Mouse (Mus musculus) urinary bladder, postnatal 25 days (tissue): ENCODE results near the gene Elavl3.

Experiments
- DNase-seq: peaks from one replicate; pipeline ENCODE4 v3.0.0; 2022; ENCODE audit warnings: low spot score

The Elavl3 gene

GRCm38 (mm10) chr9:22004546-22004945 is 47.3 kb downstream of the Elavl3 start:
- DNase-seq, result no peak

- DNase-seq, result no peak
Observed at GRCm38 (mm10) chr9:22003163-22003554, 48.7 kb downstream of the Elavl3 start.

DNA sequence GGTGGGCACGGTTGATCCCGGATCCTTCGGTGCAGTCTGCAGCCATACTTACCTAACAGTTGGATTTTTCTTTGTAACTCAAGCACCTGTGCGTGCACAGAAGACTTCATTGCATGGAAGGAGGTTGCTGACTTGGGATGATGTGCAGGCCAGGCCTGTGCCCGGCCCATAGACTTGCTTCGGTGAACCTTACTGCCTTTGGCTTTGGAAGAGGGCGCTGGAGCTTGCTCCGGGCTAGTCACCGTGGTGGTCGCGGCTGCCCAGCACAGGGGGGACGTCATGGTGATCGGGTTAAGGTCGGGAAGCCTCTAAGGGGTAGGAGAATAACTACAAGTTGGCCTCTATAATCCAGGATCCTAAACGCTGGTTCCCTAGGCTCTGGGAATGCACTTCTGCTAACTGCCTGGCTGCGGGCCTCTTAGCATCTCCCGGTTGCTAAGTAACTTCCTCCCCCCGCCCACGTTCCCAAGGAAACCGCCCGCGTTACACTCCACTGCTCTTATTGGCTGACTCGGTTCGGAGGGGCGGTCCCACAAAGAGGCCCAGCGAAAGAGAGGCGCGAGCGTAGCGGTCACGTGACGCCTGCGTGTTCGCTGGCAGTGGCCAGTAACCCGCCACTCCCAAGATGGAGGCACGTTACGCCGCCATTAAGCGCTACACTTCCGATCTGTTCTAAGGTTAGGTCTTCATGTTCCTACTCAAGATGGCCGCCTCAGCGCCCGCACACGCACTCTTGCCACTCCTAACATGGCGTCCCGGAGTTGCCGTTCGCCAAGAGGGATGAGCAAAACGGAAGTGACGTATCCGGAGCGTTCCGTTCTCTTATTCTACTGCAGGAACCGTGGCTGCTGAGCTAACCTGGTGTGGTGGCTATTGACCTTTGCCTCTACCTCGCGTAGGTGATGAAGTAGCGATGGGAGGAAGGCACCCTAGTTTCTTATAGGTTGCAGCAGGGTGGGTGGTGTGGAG is 49.3 kb downstream of the Elavl3 start, which contains the start of the genes Ccdc151 and Prkcsh:
Gene Ccdc151, minus strand, starts transcription at position 441 of the 969 bp plus-strand sequence.
Gene Prkcsh, plus strand, starts transcription at position 613 of the 969 bp plus-strand sequence.
- peak; percentile 97 for DNase-seq

GRCm38 (mm10) chr9:22001633-22002032 is 50.2 kb downstream of the Elavl3 start:
- DNase-seq, result no peak

- no peak for DNase-seq
Observed at GRCm38 (mm10) chr9:22000296-22000695, 51.5 kb downstream of the Elavl3 start.

- no peak for DNase-seq
Observed at GRCm38 (mm10) chr9:21996178-21996867, 55.5 kb downstream of the Elavl3 start.

- no peak for DNase-seq
Observed at GRCm38 (mm10) chr9:21992227-21992626, 59.6 kb downstream of the Elavl3 start.

GRCm38 (mm10) chr9:21989230-21990110 is 62.4 kb downstream of the Elavl3 start, which contains the start of gene Rgl3:
Gene Rgl3 (minus strand): TSS chr9:21989446.
- DNase-seq, result peak; percentile 61

GRCm38 (mm10) chr9:21988421-21989101 is 63.3 kb downstream of the Elavl3 start:
- peak; percentile 14 for DNase-seq

DNA sequence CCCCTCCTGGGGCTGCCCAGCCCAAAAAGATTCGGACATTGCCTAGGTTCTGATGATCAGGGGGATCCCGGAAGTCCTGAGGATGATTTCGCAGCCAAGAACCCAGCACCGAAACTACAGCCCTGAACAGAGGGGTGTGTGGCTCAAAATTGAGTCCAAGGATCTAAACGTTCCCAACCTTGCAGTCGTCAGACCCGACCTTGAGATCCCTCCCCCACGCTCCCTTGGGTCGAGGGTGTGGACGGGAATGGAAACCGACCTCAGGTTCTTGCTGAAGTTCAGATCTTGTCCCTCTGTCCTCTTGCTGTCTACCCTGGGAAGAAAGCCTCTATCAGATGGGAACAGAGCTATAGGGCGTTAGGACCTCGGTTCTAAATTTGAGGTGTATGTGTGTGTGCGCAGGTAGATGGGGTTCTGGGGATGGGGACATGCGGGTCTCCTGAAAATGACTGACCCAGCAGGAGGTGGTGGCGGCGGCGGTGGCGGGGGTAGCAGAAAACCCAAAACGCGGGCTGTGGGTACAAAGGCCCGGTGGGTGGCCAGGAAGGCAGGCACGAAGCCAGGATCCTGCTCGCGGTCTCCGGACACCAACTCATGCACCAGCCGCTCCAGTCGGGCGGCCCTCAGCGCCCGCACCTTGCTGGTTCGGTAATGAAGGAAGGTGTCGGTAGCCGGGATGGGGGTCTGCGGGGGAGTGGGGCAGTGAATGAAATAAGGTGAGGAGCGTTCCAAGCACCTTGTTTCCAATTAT is 64.1 kb downstream of the Elavl3 start:
- no peak for DNase-seq

DNA sequence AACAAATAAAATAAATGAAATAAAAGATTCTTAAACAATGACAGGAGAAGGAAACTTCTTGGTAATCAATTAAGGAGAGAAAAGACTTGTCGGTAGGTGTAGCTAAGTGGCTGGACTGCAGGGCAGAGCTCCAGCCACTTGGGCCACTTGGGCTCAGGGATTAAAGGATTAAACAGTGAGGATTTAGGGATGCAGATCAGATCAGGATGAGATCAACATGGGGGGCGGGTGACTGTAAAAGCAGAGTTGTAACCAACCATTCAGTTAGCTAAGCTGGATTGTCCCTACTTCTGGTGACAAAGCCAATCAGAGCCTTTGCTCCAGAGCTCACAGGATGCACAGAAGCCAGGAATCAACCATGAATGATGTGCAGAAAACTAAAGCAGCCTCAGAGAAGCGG is 67.9 kb downstream of the Elavl3 start:
- DNase-seq, result no peak

GRCm38 (mm10) chr9:21978398-21979128 is 73.3 kb downstream of the Elavl3 start:
- no peak for DNase-seq

GRCm38 (mm10) chr9:21977972-21978371 is 73.9 kb downstream of the Elavl3 start:
- DNase-seq, result no peak

DNA sequence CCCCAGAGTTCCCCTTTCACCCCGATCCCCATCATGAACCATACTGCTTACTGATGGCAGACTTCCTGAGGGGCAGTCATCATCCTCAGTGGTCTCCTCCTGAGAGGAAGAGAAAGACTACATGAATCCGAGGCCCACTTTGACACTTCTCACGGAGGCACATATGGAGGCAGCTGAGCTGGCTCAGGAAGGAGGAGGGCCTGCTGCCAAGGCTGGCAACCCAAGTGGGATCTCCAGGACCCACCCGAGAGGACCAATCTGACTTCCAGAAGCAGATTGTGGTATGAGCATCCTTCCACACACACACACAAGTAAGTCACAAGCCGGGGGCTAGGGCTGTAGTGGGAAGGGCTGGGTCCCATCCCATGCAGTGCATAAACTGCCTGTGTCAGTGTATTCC is 74.5 kb downstream of the Elavl3 start:
- DNase-seq, result no peak

DNA sequence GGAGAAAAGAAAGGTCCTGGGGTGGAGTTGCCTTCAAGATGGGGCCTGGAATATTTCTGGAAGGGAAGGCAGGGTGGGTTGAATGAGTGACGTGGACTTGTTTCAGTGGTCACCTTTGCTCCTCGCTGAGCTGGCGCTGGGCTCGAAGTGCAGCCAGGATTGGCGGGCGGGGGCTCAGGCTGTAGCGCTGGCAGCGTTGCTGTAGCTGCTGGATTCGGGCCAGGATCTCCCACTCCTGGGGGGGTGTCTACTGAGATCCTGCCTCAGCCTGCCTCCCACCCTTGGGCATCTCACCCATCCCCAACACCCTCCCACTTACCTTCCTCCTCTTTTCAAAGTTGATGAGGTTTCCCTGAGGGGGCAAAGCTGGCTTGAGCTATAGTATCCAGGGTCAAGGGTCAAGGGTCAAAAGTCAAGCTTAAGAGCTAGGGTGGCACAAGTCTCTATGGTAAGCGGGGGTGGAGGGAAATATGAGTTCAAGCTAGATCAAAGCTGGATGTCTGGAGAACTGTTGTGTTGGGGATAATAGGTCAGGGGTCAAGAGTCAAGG is 75.1 kb downstream of the Elavl3 start:
- DNase-seq, result no peak

- DNase-seq, result no peak
Observed at GRCm38 (mm10) chr9:21969304-21969703, 82.5 kb downstream of the Elavl3 start.

DNA sequence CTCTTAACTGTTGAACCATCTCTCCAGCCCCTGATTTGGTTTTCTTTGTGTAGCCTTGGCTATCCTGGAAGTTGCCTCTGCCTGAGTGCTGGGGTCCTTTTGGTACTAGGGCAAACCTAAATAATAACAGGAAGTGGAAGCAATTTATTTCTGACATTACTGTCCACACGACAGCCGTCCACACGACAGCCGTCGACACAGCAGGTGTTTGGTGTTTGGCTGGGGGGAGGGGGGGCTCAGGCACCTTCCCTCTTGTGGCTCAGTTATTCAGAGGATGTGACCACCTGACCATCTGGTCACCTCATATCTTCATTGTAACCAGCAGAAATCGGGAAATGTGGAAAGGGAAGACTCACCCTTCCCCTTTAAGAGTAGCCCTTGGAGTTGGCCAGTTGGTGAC is 82.9 kb downstream of the Elavl3 start:
- no peak for DNase-seq
